Mouse (Mus musculus) MEL (cell line): Measurements from ENCODE around the gene Ccdc102a.

Experiments used
- CTCF ChIP-seq, 3 experiments: IDR thresholded peaks in 2 of 3; conservative IDR thresholded peaks in 1 of 3; 2 replicates each; pipeline ENCODE4 v1.5.1; 2011 to 2012; ENCODE audit warnings: low read length in 3 of 3, low read depth in 2 of 3, mild to moderate bottlenecking in 2 of 3, improper control_type of control experiment in 1 of 3, inconsistent platforms in 1 of 3, mixed read lengths in 1 of 3, moderate library complexity in 1 of 3; ENCODE audit not compliant: control insufficient read depth in 1 of 3, insufficient read depth in 1 of 3, poor library complexity in 1 of 3, severe bottlenecking in 1 of 3
- ELF1 ChIP-seq: IDR thresholded peaks from 2 replicates; pipeline ENCODE4 v1.6.1; 2014; ENCODE audit warnings: low read depth, mild to moderate bottlenecking, inconsistent platforms, low read length, improper control_type of control experiment, moderate library complexity
- EP300 ChIP-seq, 2 experiments: IDR thresholded peaks; 2 replicates each; pipeline ENCODE4 v1.6.1; 2011; ENCODE audit warnings: improper control_type of control experiment in 2 of 2, low read length in 2 of 2, low read depth in 1 of 2, mild to moderate bottlenecking in 1 of 2
- GATA1 ChIP-seq: IDR thresholded peaks from 2 replicates; pipeline ENCODE4 v1.6.1; 2011; ENCODE audit warnings: low read depth, low read length, improper control_type of control experiment
- MAX ChIP-seq: IDR thresholded peaks from 2 replicates; pipeline ENCODE4 v1.6.1; 2011; ENCODE audit warnings: low read length, improper control_type of control experiment
- MYB ChIP-seq: IDR thresholded peaks from 2 replicates; pipeline ENCODE4 v1.6.1; 2011; ENCODE audit warnings: mild to moderate bottlenecking, low read depth, low read length, improper control_type of control experiment
- POLR2A ChIP-seq, 2 experiments: IDR thresholded peaks; 2 replicates each; pipeline ENCODE4 v1.6.1; 2011 to 2012; ENCODE audit warnings: low read length in 2 of 2, mild to moderate bottlenecking in 2 of 2, control low read depth in 1 of 2, improper control_type of control experiment in 1 of 2, low read depth in 1 of 2, moderate library complexity in 1 of 2; ENCODE audit not compliant: control insufficient read depth in 1 of 2, insufficient read depth in 1 of 2, poor library complexity in 1 of 2
- SIN3A ChIP-seq: IDR thresholded peaks from 2 replicates; pipeline ENCODE4 v1.6.1; 2012; ENCODE audit warnings: low read length, improper control_type of control experiment, inconsistent platforms
- TAL1 ChIP-seq: IDR thresholded peaks from 2 replicates; pipeline ENCODE4 v1.6.1; 2012; ENCODE audit warnings: mild to moderate bottlenecking, inconsistent platforms, low read length, moderate library complexity, mixed read lengths
- TBP ChIP-seq: IDR thresholded peaks from 2 replicates; pipeline ENCODE4 v1.8.0; 2011; ENCODE audit warnings: low read depth, low read length, improper control_type of control experiment
- USF1 ChIP-seq: IDR thresholded peaks from 2 replicates; pipeline ENCODE4 v1.6.1; 2014; ENCODE audit warnings: low read depth, mild to moderate bottlenecking, inconsistent platforms, low read length, improper control_type of control experiment, moderate library complexity
- USF2 ChIP-seq, 2 experiments: IDR thresholded peaks; 2 replicates each; pipeline ENCODE4 v1.6.1; 2011 to 2012; ENCODE audit warnings: improper control_type of control experiment in 2 of 2, low read length in 2 of 2, borderline replicate concordance in 1 of 2, inconsistent platforms in 1 of 2, low read depth in 1 of 2, mild to moderate bottlenecking in 1 of 2; ENCODE audit not compliant: insufficient read depth in 1 of 2
- ZKSCAN1 ChIP-seq: IDR thresholded peaks from 2 replicates; pipeline ENCODE4 v1.6.1; 2012; ENCODE audit warnings: low read depth, mild to moderate bottlenecking, inconsistent platforms, low read length, improper control_type of control experiment, moderate library complexity
- ZNF384 ChIP-seq: IDR thresholded peaks from 2 replicates; pipeline ENCODE4 v1.6.1; 2012; ENCODE audit warnings: low read depth, mild to moderate bottlenecking, inconsistent platforms, low read length, improper control_type of control experiment

DNA sequence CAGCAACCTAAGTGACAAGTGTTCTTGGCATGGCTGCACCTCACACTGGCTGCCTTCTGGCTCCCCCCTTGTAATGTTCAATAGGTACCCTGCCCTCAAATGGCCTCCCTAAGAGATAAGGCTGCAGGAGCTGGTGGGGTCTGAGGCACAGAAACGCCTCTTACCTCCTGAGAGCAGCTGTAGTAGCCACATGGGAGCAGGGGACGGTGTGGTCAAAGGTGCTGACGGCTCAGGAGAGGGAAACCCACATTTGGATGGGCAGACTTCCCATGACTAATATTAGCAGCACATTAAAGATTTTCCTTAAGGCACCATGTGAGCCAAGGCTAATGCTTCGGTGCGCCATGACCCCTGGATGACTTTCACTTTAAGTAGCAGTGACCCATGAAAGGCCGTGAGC is 17.3 kb downstream of the Ccdc102a start:
- TF ChIP-seq CTCF (IDR thresholded peaks at IDR 0.05 in 2 of 3, conservative IDR thresholded peaks at IDR 0.05 in 1 of 3; ENCODE audit: control insufficient read depth in 1 of 3, insufficient read depth in 1 of 3, low read depth in 2 of 3, low read length in 3 of 3, poor library complexity in 1 of 3, severe bottlenecking in 1 of 3) (no peak), SIN3A (no peak), ELF1 (no peak), TAL1 (no peak), POLR2A (IDR thresholded peaks at IDR 0.05; ENCODE audit: control insufficient read depth in 1 of 2, insufficient read depth in 1 of 2, low read depth in 1 of 2, low read length in 2 of 2, poor library complexity in 1 of 2) (no peak), TBP (no peak), MAX (no peak), USF1 (no peak), USF2 (IDR thresholded peaks at IDR 0.05; ENCODE audit: borderline replicate concordance in 1 of 2, insufficient read depth in 1 of 2, low read depth in 1 of 2, low read length in 2 of 2) (no peak), ZKSCAN1 (no peak), MYB (no peak), ZNF384 (no peak), GATA1 (no peak), EP300 (IDR thresholded peaks at IDR 0.05; ENCODE audit: low read depth in 1 of 2, low read length in 2 of 2) (no peak)
